Mouse (Mus musculus) G1E-ER4 (cell line): Measurements from ENCODE around the gene Lama4. TPM values are rescaled to one million over a fixed set of nuclear protein-coding genes. Genes with fewer than 3 reads are reported as not detected.

Experiments used
- GATA1 ChIP-seq: IDR thresholded peaks from one replicate; pipeline ENCODE4 v1.8.0; 2012; ENCODE audit warnings: low read length, inconsistent platforms
- polyA plus RNA-seq: library from polyadenylated mRNA; stranded (reverse); fragments of >175 nt; gene quantifications from 2 replicates; pipeline ENCODE4 v1.2.3, GENCODE M21; 2012

Gene Lama4
- polyA plus RNA-seq, 1 experiment: not detected

DNA sequence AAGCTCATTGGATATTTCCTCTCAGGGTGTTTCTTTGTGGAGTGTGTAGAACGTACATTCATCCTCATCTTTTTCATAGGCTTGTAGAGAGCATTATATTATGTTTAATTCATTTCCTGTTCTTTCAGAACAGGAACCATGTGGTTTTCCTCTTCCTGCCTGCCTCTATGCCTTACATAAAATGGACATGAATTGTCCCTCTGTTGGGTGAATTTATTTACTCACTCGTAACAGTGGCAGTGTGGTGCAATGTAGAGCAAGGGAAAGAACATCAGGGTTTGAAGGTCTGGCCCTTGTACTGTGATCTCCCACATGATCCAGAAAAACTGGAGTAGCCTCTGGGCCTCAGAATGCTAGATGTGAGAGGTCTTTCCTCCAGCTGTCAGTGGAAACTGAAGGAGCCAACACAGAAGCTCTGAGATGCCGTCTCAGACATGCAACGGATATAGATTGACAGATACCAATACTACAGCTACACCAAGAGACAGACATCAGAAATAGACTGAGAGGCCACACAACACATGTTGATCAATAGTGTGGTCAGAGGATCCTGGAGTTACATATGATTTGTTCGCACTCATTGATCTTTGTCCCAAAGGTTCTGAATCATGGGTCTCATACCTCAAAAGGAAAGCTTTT is 58.4 kb downstream of the Lama4 start:
- no peak for TF ChIP-seq GATA1

DNA sequence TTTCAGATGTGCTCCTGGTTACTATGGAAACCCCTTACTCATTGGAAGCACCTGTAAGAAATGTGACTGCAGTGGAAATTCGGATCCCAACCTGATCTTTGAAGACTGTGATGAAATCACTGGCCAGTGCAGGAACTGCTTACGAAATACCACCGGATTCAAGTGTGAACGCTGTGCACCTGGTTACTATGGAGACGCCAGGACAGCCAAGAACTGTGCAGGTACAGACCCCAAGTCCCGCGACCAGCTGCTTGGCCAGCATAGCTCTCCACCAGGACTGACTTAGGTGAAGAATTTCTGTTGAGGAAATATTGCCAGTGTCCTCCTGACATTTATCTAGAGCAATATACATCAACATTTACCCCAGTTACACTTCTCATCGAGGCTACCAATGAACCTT is 61.2 kb downstream of the Lama4 start:
- TF ChIP-seq GATA1: no peak

GRCm38 (mm10) chr10:39027058-39027457 is 61.7 kb downstream of the Lama4 start:
- no peak for TF ChIP-seq GATA1

- no peak for TF ChIP-seq GATA1
Measured at GRCm38 (mm10) chr10:39028403-39028802, 63.1 kb downstream of the Lama4 start.

DNA sequence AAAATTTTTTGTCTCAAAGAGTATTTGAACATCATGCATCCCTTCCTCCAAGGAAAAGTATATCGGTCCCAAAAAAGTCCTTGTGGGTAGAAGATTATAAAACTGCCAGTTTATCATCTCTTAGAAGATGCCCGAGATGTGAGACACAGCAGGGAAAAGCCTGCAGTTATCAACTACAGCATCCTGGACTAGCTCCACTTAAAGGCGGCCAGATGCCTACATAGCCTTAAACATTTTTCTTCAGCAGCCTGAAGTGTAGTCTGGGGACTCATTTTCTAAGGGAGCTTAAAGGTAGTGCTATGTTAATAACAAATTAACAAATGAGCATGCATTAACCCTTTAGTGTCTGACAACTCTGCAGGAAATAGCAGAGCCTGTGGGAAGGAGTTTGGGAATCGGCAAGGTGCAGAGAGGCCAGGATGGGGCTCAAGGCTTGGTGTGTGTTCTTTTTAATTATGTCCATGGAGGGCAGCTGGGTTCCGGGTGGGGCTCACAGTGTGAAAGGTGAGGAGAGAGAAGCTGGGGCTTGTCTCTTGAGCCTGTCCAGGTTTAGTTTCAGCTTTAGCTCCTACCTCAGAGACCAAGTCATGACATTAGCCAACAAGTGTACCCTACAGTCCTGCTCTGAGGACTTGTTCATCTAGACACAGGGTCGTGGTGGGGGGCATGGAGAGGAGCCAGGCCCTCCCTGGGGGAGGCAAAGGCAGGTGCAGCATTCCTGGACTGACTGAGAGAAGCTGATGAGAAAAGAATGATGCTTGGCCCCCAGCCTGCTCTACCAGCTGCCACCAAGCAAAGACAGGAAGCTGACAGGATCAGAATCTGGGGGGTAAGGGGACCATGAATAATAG is 64.2 kb downstream of the Lama4 start:
- TF ChIP-seq GATA1: no peak

GRCm38 (mm10) chr10:39030148-39030685 is 64.9 kb downstream of the Lama4 start:
- TF ChIP-seq GATA1: no peak

- no peak for TF ChIP-seq GATA1
Measured at GRCm38 (mm10) chr10:39039564-39039963, 74.2 kb downstream of the Lama4 start.

DNA sequence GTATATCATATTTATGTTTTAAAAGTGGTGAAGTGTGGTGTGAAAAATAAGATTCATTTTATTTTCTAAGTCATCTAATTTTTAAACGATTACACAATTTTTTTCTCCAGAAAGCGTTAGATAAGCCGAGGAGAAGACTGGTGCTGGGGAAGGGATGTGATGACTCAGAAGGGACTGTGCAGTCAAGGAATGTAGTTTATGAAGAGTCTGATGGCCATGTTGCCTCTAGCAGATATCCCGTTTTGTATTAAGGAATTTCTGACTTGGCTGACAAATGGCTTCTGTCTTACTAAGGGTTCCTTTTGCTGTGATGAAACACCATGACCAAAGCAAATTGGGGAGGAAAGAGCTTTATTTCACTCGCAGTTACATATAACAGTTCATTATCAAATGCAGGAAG is 74.7 kb downstream of the Lama4 start:
- no peak for TF ChIP-seq GATA1

DNA sequence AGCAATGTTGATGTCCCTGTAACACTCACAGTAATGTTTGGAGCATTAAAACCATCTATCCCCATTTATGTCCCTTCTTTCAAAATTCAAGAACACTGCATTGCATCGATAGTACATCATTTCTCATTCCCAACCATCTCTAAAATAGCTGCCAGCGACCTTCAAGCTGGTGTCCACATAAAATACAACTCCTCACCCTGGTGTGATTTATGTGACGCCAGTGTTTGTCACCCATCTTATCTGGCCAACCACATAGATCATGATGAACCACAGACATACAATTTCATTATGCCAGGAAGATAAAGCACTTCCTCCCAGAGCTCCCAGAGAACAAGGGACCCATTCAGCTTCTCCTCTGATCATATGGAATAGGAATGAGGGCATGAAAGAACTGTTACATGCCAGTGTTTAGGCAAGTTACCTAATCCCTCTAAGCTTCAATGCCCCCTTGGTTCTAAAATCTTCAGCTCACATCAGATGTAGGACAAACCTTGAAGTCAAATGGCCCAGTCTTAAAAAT is 79.2 kb downstream of the Lama4 start:
- TF ChIP-seq GATA1: no peak

- TF ChIP-seq GATA1: no peak
Measured at GRCm38 (mm10) chr10:39045111-39045510, 79.8 kb downstream of the Lama4 start.

DNA sequence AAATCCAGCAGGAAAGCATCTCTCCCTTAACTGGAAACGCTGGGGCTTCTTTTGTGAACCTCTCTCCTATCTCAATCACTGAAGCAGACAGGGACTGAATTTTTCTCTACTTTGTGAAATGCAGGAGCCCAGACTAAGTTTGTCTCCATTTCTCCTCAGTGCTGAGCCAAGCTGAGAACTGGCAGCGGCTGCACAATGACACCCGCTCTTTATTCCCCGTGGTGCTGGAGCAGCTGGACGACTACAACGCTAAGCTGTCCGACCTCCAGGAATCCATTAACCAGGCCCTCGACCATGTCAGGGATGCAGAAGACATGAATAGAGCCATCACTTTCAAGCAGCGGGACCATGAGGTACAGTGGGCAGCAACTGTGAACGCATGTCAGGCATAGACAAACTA is 82.5 kb downstream of the Lama4 start:
- TF ChIP-seq GATA1: no peak

DNA sequence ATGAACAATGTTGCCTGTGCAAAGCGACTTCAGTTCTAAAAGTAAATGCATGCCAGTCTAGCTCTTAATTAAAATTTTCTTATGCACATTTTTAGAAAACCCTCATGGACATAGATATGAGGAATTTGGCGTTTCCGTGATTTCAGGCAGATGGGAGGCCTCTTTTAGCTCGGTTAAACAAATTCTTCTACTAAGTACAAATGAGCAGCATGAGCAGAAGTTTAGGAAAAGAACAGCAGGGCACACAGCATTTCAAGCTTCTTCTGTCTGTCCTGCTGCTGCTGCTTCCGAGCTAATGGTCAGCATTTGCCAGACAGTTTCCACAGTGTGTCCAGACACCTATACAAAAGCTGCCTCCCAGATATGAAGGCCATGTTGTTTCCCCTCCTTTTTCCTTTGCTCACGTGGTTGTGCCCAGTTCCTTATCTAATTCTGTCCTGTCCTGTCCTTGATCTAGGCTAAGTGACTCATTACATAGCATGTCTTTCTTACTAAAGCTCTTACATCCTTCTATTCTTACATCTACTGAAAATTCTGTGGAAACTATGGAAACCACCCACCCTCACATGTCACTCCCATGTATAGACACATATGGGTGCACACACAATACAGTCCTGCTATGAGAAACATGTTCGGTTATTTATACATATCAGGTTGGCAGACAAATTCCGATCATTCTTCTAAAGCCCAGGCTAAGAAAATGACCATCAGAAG is 84.4 kb downstream of the Lama4 start:
- TF ChIP-seq GATA1: no peak

GRCm38 (mm10) chr10:39056050-39056449 is 90.7 kb downstream of the Lama4 start:
- TF ChIP-seq GATA1: no peak

DNA sequence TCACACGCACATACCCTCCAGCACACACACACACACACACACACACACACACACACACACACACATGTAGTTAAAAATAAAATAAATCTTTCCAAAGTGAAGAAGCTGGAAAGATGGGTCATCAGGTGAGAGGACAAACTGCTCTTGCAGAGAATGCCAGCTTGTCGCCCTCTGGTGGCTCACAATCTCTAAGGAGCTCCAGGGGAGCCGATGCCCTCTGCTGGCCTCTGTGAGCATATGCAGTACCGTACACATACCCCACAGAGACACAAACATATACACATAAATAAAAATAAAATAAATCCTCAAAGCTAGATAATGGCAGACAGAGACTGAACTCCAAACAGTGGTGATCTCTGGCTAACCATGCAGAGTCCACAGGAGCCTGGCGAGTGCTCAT is 99.4 kb downstream of the Lama4 start:
- no peak for TF ChIP-seq GATA1

DNA sequence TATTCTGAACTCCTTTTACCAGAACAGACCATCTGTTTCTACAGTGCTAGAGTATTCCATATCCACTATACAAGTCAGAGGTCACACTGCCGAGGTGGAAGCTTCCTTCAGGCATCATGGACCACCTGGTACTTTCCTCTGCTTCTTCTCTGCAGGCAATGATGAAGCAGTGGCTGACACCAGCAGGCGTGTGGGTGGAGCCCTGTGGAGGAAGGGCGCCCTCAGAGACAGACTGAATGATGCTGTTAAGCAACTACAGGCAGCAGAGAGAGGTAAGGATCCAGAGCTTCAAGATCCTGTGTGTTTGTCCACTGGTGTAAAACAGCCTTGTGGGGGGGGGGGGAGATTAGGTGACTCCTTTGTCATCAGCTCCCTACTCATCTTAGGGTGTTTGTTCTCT is 100.1 kb downstream of the Lama4 start:
- TF ChIP-seq GATA1: no peak

- TF ChIP-seq GATA1: no peak
Measured at GRCm38 (mm10) chr10:39066061-39066460, 100.7 kb downstream of the Lama4 start.
